Mouse (Mus musculus) heart, embryonic 11.5 days (tissue): ENCODE measurements at regions not wholly inside any gene's neighbourhood (a gene's known extent, or its start where the extent isn't known, plus 50 kb on each side); places are given as distances from the start of the nearest gene placed in this dataset.

Source experiments
- ATAC-seq: fragments of 200-750 bp; cut with Nextera tagmentation; replicated peaks from 2 replicates; pipeline ENCODE4 v1.8.0; 2017; ENCODE audit warnings: moderate library complexity; ENCODE audit not compliant: insufficient number of reproducible peaks, low FRiP score, low TSS enrichment
- H3K27ac ChIP-seq: fragments of 300-500 bp; sonication (generic); 2 replicates; pipeline ENCODE4 v1.5.1; 2014; ENCODE audit warnings: mild to moderate bottlenecking, low read depth, low read length
- H3K27me3 ChIP-seq: fragments of 300-500 bp; sonication (generic); 2 replicates; pipeline ENCODE4 v1.6.1; 2014; ENCODE audit warnings: mild to moderate bottlenecking, low read length, mixed read lengths; ENCODE audit not compliant: control insufficient read depth, insufficient read depth
- H3K36me3 ChIP-seq: fragments of 300-500 bp; sonication (generic); 2 replicates; pipeline ENCODE4 v1.6.1; 2014; ENCODE audit warnings: mild to moderate bottlenecking, low read length, moderate library complexity, mixed read lengths; ENCODE audit not compliant: control insufficient read depth, insufficient read depth
- H3K4me1 ChIP-seq: fragments of 300-500 bp; sonication (generic); 2 replicates; pipeline ENCODE4 v1.6.1; 2014; ENCODE audit warnings: low read length; ENCODE audit not compliant: control insufficient read depth, insufficient read depth
- H3K4me2 ChIP-seq: fragments of 300-500 bp; sonication (generic); 2 replicates; pipeline ENCODE4 v1.6.1; 2014; ENCODE audit warnings: mild to moderate bottlenecking, moderate library complexity
- H3K4me3 ChIP-seq: fragments of 300-500 bp; sonication (generic); 2 replicates; pipeline ENCODE4 v1.5.1; 2014; ENCODE audit warnings: low read depth, low read length
- H3K9ac ChIP-seq: fragments of 300-500 bp; sonication (generic); 2 replicates; pipeline ENCODE4 v1.6.1; 2014; ENCODE audit warnings: mild to moderate bottlenecking, low read depth, low read length, moderate library complexity
- H3K9me3 ChIP-seq: fragments of 300-500 bp; sonication (generic); replicated peaks from 2 replicates; pipeline ENCODE4 v1.6.1; 2016; ENCODE audit warnings: low read length; ENCODE audit not compliant: control insufficient read depth
- WGBS: fragments of 180-500 bp; shearing (Covaris S2); extraction: QIAGEN DNeasy Blood & Tissue Kit; methylation state at CpG from one replicate; pipeline ENCODE4 v1.1.7; 2014; ENCODE audit not compliant: insufficient replicate concordance; 5-methylcytosine and 5-hydroxymethylcytosine counted together

- Histone ChIP-seq H3K36me3 (no peaks in the 10 kb centered on the region), H3K9me3 (no peaks in the 10 kb centered on the region), H3K27ac (no peak overlapping the region), H3K4me1 (no peaks in the 10 kb centered on the region), H3K4me2 (no peak overlapping the region), H3K27me3 (no peaks in the 10 kb centered on the region), H3K9ac (no peak overlapping the region), H3K4me3 (no peak overlapping the region)
- no peak for ATAC-seq
- WGBS = 58% methylated on average over 5 of the region's 5 CpGs
Observed at GRCm38 (mm10) chr11:44007526-44008040, 106.6 kb upstream of the Adra1b start.

- ATAC-seq = no peak
Observed at GRCm38 (mm10) chr11:44012314-44012713, 111.3 kb upstream of the Adra1b start.

GRCm38 (mm10) chr11:44013841-44014240 is 112.8 kb upstream of the Adra1b start:
- 39% methylated on average over 1 of the region's 1 CpGs for WGBS
- Histone ChIP-seq H3K36me3 (no peaks in the 10 kb centered on the region), H3K9ac (no peak overlapping the region), H3K27ac (no peak overlapping the region), H3K4me2 (no peak overlapping the region), H3K9me3 (no peaks in the 10 kb centered on the region), H3K4me3 (no peak overlapping the region), H3K4me1 (no peaks in the 10 kb centered on the region), H3K27me3 (no peaks in the 10 kb centered on the region)
- ATAC-seq = no peak

More at GRCm38 (mm10) chr11:44012314-44012713, 111.3 kb upstream of the Adra1b start:
- WGBS = 67% methylated on average over 5 of the region's 5 CpGs
- no peaks in the 10 kb centered on the region for H3K36me3 ChIP-seq
- no peaks in the 10 kb centered on the region for H3K27me3 ChIP-seq
- H3K4me1 ChIP-seq = no peaks in the 10 kb centered on the region
- no peaks in the 10 kb centered on the region for H3K9me3 ChIP-seq
- H3K4me3 ChIP-seq = no peak overlapping the region
- no peak overlapping the region for H3K4me2 ChIP-seq
- H3K27ac ChIP-seq = no peak overlapping the region
- H3K9ac ChIP-seq = no peak overlapping the region

GRCm38 (mm10) chr11:44021638-44022037 is 120.6 kb upstream of the Adra1b start:
- no peak overlapping the region for H3K4me2 ChIP-seq
- no peak overlapping the region for H3K9ac ChIP-seq
- H3K27me3 ChIP-seq = no peaks in the 10 kb centered on the region
- no peak overlapping the region for H3K4me3 ChIP-seq
- peaks cover under 1% of the 10 kb centered on the region; the same call in 1 of the 2 replicates for H3K4me1 ChIP-seq
- no peak overlapping the region for H3K27ac ChIP-seq
- H3K9me3 ChIP-seq = 0 out of 2 replicates have a peak, but pooled peaks cover 2% of the 10 kb centered on the region
- H3K36me3 ChIP-seq = no peaks in the 10 kb centered on the region
- 57% methylated on average over 4 of the region's 4 CpGs for whole genome bisulfite sequencing
- ATAC-seq = no peak

- Histone ChIP-seq H3K9me3 (0 out of 2 replicates have a peak, but pooled peaks cover 2% of the 10 kb centered on the region), H3K4me2 (no peak overlapping the region), H3K4me3 (no peak overlapping the region), H3K27me3 (no peaks in the 10 kb centered on the region), H3K9ac (no peak overlapping the region), H3K4me1 (peaks cover 3% of the 10 kb centered on the region; the same call in 1 of the 2 replicates), H3K36me3 (no peaks in the 10 kb centered on the region), H3K27ac (no peak overlapping the region)
- no peak for ATAC-seq
- 49% methylated on average over 3 of the region's 3 CpGs for WGBS
Observed at GRCm38 (mm10) chr11:44027046-44027445, 126.0 kb upstream of the Adra1b start.

- ATAC-seq = no peak
- no peaks in the 10 kb centered on the region for H3K36me3 ChIP-seq
- H3K27me3 ChIP-seq = no peaks in the 10 kb centered on the region
- H3K27ac ChIP-seq = no peak overlapping the region
- H3K4me2 ChIP-seq = no peak overlapping the region
- H3K4me1 ChIP-seq = no peaks in the 10 kb centered on the region
- H3K4me3 ChIP-seq = no peak overlapping the region
- no peaks in the 10 kb centered on the region for H3K9me3 ChIP-seq
- WGBS = 69% methylated on average over 2 of the region's 2 CpGs
- no peak overlapping the region for H3K9ac ChIP-seq
Observed at GRCm38 (mm10) chr11:44046083-44046482, 145.1 kb upstream of the Adra1b start.

GRCm38 (mm10) chr11:44049253-44049976 is 148.4 kb upstream of the Adra1b start:
- Histone ChIP-seq H3K27me3 (no peaks in the 10 kb centered on the region), H3K4me1 (no peaks in the 10 kb centered on the region), H3K27ac (no peak overlapping the region), H3K4me3 (no peak overlapping the region), H3K36me3 (no peaks in the 10 kb centered on the region), H3K9me3 (no peaks in the 10 kb centered on the region), H3K4me2 (no peak overlapping the region), H3K9ac (no peak overlapping the region)
- 74% methylated on average over 5 of the region's 5 CpGs for WGBS
- no peak for ATAC-seq

GRCm38 (mm10) chr11:44052481-44052880 is 151.5 kb upstream of the Adra1b start:
- no peaks in the 10 kb centered on the region for H3K36me3 ChIP-seq
- WGBS = 86% methylated on average over 5 of the region's 5 CpGs
- H3K27me3 ChIP-seq = no peaks in the 10 kb centered on the region
- H3K4me1 ChIP-seq = no peaks in the 10 kb centered on the region
- no peak overlapping the region for H3K4me3 ChIP-seq
- no peak overlapping the region for H3K4me2 ChIP-seq
- H3K9me3 ChIP-seq = no peaks in the 10 kb centered on the region
- H3K9ac ChIP-seq = no peak overlapping the region
- no peak for ATAC-seq
- H3K27ac ChIP-seq = no peak overlapping the region

- Histone ChIP-seq H3K9me3 (no peaks in the 10 kb centered on the region), H3K27me3 (no peaks in the 10 kb centered on the region), H3K4me2 (no peak overlapping the region), H3K36me3 (no peaks in the 10 kb centered on the region), H3K27ac (no peak overlapping the region), H3K4me3 (no peak overlapping the region), H3K4me1 (no peaks in the 10 kb centered on the region), H3K9ac (no peak overlapping the region)
- ATAC-seq = no peak
- 73% methylated on average over 1 of the region's 1 CpGs for WGBS
Observed at GRCm38 (mm10) chr11:44062446-44062845, 161.4 kb upstream of the Adra1b start.
